Mouse (Mus musculus): ENCODE data around the gene Krt31.

The Krt31 gene

DNA sequence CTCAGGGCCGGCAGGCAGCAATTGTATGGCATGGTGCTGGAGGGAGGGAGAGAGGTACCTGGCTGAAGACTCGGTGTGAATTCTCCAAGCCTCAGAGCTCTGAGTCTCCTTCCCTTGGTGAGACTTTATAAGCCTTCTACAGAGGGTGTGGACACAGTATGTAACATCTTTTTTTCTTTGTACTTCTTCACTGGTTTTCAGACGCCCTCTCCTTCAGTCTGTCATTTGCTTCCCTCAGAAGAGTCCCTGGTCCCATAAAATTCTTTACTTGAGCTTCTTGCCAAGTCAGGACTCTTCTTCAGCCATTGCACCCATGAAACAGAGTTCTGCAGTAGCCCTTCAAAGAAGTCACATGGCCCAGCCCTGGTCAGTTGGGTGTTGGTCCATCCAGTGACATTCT lies at the start of gene Krt31:
Gene Krt31 (minus strand): TSS at position 101 of the 400 bp plus-strand sequence.
- WGBS, result 84% methylated on average over 3 of the region's 3 CpGs

DNA sequence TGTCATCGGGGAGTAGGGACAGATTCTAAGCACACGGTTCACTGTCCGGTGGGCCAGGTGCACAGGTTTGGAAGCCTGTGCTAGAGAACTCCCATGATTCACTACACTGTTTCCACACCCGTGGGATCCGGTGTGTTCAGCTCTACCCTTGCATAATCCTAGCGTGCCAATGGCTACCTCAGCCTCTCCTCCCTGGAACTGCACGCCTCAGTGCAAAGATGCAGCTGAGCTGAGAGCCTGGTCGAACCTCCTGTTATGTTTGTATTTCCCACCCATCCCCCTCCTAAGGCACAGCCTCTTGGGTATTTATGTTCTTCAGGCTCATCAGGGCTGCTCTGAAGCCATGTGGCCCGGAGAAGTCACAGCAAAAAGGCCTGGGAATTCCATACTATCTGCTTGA lies 47.5 kb upstream of the Krt31 start:
- 85% methylated on average over 9 of the region's 9 CpGs for WGBS

DNA sequence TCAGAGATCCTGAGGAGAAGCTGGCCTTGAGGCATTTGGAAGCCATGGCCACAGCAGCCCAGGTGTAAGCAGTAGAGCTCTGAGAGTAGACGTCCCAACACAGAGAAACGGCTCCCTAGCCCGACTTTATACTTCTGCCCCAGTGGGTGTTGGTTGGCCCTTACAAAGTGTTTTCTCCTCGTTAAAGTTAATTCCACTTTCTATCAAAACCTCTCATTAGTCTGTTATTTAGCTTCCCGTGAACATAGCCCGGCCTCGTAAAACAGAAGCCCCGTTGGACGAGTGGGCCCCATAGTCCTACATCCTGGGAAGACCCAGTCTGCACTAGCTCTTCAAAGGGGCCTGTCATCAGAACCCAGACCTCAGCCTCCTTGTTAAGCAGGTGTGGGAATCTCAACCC lies 45.8 kb upstream of the Krt31 start, which contains the start of gene Krt35:
Gene Krt35 (minus strand): TSS at position 101 of the 400 bp plus-strand sequence.
- WGBS, result 75% methylated on average over 9 of the region's 9 CpGs

DNA sequence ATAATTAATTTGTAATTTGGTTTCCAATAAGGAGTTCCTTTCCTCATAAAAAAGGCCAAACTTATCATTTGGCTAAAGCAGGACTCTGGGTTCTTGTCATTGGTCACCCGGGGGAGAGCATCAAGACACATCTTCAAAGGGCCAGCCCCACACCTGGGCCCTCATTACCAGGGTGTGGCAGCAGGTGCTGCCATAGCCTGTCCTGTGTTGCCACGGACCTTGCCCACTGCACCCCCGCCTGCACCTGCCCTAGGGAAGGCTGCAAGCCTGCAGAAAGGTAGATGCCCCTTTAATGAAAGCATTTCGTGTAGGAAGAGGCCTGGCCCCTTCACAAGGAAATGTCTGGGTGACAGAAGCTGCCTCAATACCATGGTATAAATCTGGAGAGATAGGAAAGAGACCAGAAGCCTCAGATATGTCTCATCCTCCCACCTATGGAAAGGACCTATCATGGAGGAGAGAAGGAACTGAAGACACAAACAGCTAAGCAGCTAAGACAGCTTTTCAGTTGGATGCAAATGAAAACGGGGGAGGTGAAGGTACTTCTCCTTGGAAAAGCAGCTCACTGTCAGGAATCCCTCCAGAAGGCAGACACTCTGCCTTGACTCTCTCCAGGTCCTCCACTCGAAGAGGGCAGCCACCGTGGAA lies 38.2 kb upstream of the Krt31 start:
- WGBS, result 53% methylated on average over 7 of the region's 7 CpGs

DNA sequence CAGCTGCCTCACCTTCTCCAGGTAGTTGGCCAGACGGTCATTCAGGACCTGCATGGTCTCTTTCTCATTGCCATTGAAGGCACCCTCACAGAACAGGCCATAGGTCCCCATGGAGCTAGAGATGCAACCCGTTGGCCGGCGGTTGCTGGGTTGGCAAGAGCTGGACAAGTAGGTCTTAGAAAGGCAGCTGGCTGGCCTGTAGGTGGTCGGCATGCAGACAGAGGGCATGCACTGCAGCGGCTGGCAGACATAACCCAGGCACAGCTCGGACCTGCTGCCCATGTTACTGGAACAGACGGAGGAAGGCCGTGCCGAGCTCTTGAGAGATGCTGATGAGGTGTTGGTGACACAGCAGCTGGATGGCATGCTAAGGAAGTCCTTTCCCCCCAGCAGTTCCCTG lies 37.5 kb upstream of the Krt31 start, which contains the start of gene Krt32:
Gene Krt32 (minus strand): TSS at position 366 of the 400 bp plus-strand sequence.
- WGBS, result 88% methylated on average over 10 of the region's 10 CpGs

DNA sequence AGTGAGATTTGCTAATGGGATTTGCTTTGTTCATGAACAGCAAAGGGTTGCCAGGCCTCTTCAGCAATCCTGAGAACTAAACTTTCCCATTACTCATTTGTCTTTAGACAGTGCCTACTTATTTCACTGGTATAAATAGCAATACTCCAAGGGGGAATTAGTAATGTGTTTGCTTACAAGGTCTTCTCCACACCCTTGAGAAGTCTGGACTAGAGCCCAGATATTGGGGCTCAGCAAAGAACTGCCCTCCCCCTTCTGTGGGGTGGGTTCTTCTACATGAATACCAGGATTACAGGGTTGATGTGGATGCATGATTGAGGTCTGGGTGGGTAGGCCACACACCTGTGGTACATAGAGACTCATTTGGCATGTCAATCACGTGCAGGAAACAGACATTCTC lies 23.5 kb upstream of the Krt31 start:
- WGBS, result 67% methylated on average over 1 of the region's 1 CpGs

DNA sequence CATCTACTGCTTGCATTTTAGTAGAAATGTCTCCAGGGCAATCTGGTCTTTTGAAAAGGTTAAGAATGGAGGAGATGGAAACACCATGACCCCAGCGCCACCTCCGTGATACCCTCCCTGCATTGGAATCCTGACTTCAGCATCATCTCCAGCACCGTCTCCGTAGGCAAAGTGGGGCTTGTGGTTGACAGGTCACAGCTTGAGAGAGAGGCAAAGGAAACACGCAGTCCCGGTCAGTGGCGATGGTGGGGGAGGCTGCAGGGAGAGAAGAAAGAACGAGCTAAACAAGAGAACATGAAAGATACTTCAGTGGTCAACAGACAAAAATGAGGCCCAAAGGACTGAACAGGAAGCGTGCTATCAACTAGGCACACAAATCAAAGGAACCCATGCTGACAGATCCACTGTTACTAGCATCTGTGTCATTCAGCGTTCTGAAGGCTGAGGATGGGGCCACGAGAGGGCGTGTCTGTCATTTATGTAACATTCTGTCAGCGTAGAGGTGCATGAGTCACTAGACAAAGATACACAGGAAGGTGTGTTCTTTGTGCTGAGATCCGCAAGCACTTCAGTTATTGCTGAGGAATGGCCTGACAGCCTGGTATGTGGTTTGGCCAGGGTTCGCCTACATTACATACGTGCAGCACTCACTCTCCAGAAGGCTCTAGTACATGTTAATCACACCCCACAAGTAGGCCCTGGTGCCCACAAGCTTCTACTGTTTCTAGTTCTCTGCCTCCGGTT lies 17.1 kb upstream of the Krt31 start:
- WGBS, result 87% methylated on average over 17 of the region's 17 CpGs

DNA sequence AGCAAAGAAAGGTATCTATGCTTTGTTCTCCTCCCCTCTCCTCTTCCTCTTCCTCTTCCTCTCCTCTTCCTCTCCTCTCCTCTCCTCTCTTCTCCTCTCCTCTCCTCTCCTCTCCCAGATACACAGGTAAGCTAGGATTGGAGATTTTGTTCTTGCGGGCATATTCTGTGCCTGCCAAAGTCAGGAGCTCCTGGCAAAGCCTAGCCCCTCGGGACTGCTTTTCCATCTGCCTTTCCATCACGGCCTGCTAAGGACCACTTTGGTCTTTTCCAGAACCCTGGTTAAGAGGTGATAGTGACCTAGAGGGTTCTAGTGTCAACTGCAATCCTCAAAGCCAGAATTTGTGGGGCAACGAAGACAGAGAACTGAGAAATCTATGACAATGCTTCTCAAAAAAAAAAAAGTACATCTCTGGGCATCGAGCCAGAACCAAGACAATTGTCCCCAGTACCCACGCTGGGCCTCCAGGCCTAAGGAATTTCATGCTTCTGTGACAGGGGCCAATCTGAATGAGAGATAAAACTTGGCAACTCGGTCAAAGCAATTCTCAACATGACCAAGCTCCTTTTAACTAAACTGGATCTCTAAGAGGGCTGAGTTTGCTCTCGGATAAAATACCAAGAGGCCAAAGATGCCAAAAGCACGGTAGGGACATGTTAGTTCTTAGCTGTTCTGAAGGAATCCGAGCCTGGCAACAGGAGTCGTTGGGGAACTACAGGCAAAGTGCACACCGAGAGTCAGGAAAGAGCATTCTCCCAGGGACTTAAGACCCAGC lies 16.1 kb upstream of the Krt31 start:
- WGBS, result 65% methylated on average over 12 of the region's 12 CpGs

DNA sequence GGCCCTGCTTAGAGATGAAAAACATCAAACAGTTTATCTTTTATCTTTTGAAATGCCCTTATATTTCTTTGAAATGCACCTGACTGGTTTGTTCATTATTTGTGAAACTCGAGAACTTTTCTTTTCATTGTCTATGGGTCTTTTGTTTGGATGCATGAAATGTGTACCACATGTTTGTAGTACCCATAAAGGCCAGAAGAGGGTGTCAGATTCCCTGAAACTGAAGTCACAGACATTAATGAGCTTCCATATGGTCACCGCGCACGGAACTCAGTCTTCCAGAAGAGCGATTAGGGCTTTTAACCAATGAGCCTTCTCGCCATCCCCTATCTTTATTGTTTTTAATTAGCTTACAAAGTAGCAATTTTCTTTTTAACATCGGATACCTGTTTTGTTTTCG lies 8.5 kb upstream of the Krt31 start:
- WGBS, result 75% methylated on average over 8 of the region's 8 CpGs

DNA sequence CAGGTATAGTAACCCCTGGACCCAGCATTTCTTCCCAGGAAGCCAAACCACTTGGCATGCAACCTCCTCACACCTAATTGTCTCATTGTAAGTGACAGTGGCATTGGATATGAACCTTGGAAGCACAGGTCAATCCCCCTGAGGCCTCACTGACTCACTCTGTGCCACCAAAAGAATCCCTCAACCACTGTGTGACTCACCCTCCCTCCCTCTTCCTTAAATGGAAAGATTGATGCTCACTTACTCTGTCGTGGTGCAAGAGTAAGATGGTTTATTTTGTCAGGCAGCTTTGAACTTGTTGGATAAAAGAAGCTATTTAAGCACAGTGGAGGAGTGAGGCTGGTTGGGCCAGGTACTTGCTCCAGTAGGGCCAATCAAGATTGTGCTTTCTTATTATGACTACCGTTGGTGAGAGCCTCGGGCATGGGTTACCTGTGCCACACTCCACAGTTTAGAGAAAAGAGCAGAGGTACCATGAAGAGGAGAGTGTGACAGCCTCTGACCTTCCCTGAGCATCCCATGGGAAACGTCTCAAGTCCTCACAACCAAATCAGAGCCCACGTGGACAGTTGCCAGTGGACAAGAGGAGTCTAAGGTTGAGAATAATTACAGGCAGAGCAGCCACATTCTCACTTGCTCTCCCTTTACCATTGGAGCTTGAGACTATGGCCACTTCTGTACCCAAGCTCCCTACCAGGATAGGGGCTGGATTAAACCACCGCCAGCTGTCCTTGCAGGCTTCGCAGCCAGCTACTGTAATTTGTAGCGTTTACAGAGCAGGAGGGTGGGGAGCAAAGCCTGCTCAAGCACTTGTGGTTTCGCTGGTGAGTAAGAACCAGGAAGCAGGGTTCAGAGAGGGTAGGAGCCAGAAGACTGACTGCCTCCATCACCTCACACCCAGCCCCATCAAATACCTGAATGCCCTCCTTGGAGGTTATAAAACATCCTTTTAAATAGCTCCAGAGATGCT lies 5.6 kb upstream of the Krt31 start:
- 78% methylated on average over 9 of the region's 9 CpGs for WGBS

DNA sequence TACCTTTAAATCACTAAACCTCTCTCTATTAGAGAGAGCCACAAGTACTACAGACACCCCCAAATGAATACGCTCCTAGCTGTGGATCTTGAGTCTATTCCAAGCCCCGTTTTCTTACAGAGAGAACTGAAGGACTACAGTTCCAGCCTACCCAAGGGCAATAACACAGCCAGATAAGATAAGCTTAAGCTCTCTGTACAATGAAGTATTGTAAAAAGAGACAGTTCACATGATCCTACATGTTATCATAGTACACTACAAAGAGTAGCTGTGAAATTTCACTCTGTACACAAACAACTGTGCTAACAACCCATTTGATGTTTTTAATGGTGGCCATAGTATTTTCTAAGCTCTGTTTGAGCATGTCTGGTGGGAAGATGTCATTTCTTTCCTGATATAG lies 3.2 kb downstream of the Krt31 start:
- 95% methylated on average over 2 of the region's 2 CpGs for WGBS

DNA sequence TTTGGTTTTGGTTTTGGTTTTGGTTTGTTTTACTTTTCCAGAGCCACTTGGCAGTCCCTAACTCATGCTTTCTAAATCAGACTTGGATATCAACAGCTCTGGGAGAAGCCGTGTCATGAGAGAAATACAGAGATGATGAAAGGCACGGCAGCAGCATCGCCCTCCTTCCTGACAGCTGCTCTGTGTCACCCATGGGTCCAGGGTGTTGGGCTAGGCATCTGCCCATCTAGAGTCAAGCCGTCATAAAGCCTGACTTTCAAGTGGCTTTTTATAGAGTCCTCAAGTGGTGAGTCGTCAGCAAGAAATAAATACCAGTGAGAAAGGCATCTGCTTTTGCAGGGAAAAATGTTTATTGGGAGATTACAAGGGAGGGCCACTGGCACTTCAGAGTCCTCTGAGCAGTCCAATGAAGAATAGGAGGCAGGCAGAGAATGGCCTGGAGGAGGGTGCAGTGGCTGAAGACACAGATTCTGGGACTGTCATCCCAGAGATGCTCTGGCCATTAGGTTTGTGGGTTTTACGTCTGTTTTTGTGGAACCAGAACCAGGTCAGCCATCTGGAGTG lies 4.0 kb downstream of the Krt31 start:
- 59% methylated on average over 6 of the region's 6 CpGs for WGBS

DNA sequence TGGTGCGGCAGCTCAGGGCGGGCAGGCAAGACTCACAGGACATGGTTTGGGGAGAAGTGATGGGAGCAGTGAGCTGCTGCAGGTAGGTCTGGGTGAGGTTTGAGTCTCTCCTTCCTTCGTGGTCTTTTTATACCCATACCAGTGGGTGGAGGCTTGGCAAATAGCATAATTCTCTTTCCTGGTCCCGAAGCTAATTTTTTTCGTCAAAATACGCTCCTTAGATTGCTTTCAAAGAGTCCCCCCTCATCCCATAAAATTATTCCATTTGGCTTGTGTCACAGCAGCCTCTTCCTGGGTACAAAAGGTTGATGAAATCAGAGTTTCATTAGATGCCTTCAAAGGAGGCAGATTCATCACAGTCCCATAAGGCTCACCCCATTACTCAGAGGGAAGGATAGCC lies 8.9 kb downstream of the Krt31 start, which contains the start of gene Krt34:
Gene Krt34 (minus strand): TSS at position 101 of the 400 bp plus-strand sequence.
- WGBS, result 70% methylated on average over 6 of the region's 6 CpGs

DNA sequence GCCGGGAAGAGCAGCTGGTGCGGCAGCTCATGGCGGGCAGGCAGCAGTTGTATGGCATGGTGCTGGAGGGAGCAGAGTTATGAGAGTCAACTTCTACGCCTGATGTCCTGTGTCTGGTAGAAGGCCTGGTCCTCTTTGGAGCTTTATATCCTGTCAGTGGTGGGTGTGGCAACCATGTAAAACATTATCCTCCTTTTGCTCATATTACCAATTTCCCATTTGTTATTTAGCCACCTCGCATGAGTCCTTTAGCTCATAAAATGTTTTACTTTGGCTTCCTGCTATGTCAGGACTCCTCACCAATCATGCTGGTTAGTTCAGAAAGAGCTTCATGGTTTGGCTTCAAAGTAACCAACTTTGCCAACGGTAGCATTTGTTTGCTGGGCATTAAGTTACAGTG lies 20.6 kb downstream of the Krt31 start, which contains the start of gene Krt33b:
Gene Krt33b (minus strand): TSS at position 101 of the 400 bp plus-strand sequence.
- 95% methylated on average over 6 of the region's 6 CpGs for WGBS

DNA sequence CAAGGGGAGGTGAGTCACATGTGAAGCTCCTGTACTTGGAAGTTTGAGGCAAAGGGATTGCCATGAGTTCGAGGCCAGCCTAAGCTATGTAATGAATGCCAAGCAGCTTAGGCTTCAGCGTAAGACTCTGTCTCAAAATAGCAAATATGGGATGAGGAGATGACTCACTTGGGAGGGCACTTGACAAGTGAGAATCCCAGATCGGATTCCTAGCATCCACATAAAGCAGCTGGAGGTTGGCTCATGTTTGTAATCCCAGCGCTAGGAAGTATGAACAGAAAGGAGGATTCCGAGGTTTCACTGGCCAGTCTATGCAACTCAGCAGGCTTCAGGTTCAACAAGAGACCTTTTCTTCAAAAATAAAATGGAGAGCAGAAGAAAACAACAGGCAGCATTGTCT lies 28.9 kb downstream of the Krt31 start:
- WGBS, result 49% methylated on average over 5 of the region's 5 CpGs

DNA sequence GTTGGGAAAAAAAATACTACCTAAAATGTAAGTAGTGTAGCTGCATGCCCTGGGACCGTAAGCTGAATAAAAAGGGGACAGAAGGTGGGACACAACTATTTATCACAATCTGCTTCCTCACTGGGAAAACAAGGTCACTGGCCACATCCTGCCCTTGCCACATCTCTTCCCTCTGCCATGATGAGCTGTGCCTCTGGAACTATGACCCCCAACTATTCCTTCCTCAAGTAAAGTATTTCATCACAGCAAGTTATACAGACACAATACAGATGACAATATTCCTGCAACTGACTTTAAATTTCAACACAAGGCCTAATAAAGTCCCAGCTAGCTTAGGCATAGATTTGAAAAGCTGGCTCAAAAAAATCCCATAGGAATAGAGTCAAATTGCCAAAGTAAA lies 30.9 kb downstream of the Krt31 start:
- WGBS, result 84% methylated on average over 1 of the region's 1 CpGs

DNA sequence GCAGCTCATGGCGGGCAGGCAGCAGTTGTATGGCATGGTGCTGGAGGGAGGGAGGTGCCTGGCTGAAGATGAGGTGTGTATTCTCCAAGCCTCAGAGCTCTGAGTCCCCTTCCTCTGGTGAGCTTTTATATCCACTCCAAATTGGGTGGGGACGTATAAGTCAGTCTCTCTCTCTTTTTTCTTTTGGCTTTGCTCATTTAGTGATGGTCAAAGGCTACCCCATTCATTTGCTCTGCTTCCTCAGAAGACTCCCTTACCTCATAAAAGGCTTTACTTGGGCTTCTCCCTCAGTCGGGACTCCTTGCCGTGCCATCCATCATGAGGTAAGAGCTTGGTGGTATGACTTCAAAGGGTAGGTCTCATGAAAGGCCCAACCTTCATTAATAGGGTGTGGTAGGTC lies 34.2 kb downstream of the Krt31 start, which contains the start of gene Krt33a:
Gene Krt33a (minus strand): TSS at position 101 of the 400 bp plus-strand sequence.
- WGBS, result 89% methylated on average over 4 of the region's 4 CpGs

DNA sequence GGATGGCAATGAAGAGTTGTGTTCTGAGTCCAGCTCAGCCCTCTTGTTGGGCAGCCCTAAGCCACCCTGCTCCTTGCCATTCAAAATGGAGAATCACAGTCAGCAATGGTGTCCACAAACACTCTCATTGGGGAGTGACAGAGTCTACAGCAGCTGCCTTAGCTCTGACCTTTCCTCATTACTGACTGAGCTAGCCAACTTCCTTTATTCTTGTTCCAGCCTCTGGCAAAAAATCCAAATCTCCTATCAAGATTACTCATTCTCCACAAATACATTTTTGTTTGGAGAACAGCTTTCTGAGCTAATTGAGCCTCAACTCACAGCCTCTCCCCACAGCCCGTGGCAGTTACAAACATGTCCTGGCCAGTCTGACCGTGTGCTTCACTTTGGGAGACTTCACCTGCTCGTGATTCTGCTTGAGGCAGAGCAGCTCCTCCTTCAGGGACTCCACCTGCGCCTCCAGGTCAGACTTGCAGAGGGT lies 36.6 kb downstream of the Krt31 start:
- WGBS, result 65% methylated on average over 4 of the region's 4 CpGs

DNA sequence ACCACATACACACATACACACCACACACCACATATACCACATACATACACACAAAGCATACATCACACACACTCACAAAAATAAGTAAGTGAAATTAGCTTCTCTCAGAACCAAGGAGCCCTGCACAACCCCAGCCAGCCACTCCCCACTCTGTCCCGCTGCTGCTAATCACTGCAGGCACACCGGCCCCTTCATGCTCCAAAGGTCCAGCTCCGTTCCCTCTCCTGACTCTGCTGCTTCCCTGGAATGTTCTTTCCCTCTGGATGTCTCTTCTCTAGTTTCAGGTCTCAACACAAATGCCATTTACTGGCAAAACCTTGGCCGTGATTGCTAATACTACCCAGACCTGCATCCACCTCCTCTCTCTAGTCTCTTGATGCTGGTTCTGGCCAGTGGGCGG lies 39.7 kb downstream of the Krt31 start:
- 76% methylated on average over 5 of the region's 5 CpGs for WGBS

DNA sequence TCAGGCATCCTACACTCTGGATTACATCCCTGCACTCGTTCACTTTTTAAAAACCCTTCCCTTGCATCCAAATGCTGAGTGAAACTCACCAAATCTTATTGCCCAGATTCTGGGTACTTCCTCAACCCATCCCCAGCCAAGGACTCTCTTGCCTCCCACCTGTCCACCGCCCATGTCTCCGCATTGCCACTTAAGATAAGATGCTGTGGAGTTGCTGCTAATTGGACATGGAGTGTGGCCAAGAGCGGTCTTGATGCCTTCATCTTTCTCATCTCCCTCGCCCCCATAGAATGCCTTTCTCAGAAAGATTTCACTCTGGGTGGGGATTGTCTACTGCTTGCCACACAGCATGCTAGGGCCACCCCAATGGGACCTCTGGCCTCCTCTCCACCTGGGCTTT lies 42.0 kb downstream of the Krt31 start:
- WGBS, result 79% methylated on average over 5 of the region's 5 CpGs

DNA sequence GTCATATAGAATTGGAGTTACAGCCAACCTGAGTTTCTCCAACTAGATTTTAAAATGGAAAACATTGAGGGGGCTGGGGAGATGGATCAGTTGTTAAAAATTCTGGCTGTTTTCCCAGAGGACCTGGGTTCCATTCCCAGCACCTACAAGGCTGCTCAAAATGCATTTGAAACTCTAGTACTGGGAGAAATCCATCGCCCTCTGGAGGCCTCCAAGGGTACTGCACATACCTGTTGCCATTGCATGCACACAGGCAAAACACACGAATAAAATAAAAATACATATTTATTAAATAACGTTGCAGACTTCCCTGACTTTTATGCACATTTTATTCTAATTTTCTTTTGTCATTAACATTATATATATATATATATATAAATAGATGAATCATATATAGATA lies 43.7 kb downstream of the Krt31 start:
- WGBS, result 52% methylated on average over 3 of the region's 3 CpGs

All from cerebral cortex, adult 2 months (tissue).